Mouse (Mus musculus): ENCODE data around the gene Srpk2. TPM values are rescaled to one million over a fixed set of nuclear protein-coding genes. Genes with fewer than 3 reads are reported as not detected.

Gene Srpk2
- total and polyA plus RNA-seq, 3 experiments, result 20.6 to 31.1 (median 23.3) TPM

GRCm38 (mm10) chr5:23496933-23497332 lies 187.5 kb downstream of the Srpk2 start:
- no peak for DNase-seq (ENCODE audit: extremely low read depth)
- Histone ChIP-seq H3K79me2 (replicated peaks; ENCODE audit: control insufficient read depth, extremely low read depth, insufficient read depth, poor library complexity, severe bottlenecking) (0 out of 2 replicates have a peak, but pooled peaks cover 3% of the 10 kb centered on the region), H3K4me1 (ENCODE audit: control insufficient read depth in 1 of 2, insufficient read depth in 2 of 2) (peaks cover 3 to 9% of the 10 kb centered on the region in 2 experiments), H3K4me2 (ENCODE audit: insufficient read depth, low read depth, poor library complexity, severe bottlenecking) (no peak overlapping the region), H3K36me3 (replicated peaks in 1 of 2; ENCODE audit: control insufficient read depth in 1 of 2, insufficient read depth in 1 of 2, low read length in 1 of 2) (peaks cover 64 to 89% of the 10 kb centered on the region in 2 experiments), H3K9ac (ENCODE audit: insufficient read depth, low read depth) (no peak overlapping the region), H3K27me3 (replicated peaks) (no peaks in the 10 kb centered on the region), H3K4me3 (replicated peaks in 1 of 3; ENCODE audit: low read depth in 2 of 3, low read length in 2 of 3, poor library complexity in 1 of 3) (no peak overlapping the region), H3K27ac (ENCODE audit: insufficient read depth, low read depth) (no peak overlapping the region), H3K9me3 (replicated peaks; ENCODE audit: low read length) (no peaks in the 10 kb centered on the region)
- in situ Hi-C loops (cut with MboI; ENCODE audit: low pct_ligation_motif_present, low pct_unique_long_range_greater_than_20kb, low sequenced_read_pairs), result no loop called here
- TF ChIP-seq ELF1 (IDR thresholded peaks at IDR 0.05; ENCODE audit: low read depth, low read length) (no peak), ZC3H11A (IDR thresholded peaks at IDR 0.05; ENCODE audit: low read depth, low read length) (no peak), NRF1 (IDR thresholded peaks at IDR 0.05; ENCODE audit: low read depth, low read length) (no peak), ETS1 (conservative IDR thresholded peaks at IDR 0.05; ENCODE audit: low read depth, low read length) (no peak), TBP (conservative IDR thresholded peaks at IDR 0.05; ENCODE audit: low read depth, low read length) (no peak), POLR2A (IDR thresholded peaks at IDR 0.05; ENCODE audit: low read depth, low read length) (no peak), MAZ (IDR thresholded peaks at IDR 0.05; ENCODE audit: low read depth, low read length) (no peak), USF2 (conservative IDR thresholded peaks at IDR 0.05; ENCODE audit: low read depth, low read length) (no peak), USF1 (IDR thresholded peaks at IDR 0.05; ENCODE audit: low read depth, low read length) (no peak), MXI1 (IDR thresholded peaks at IDR 0.05; ENCODE audit: low read depth, low read length) (no peak), MAX (IDR thresholded peaks at IDR 0.05; ENCODE audit: low read length) (no peak), CHD1 (IDR thresholded peaks at IDR 0.05; ENCODE audit: low read depth, low read length) (no peak)
- dilution Hi-C loops (cut with MboI; ENCODE audit: extremely low pct_ligation_motif_present, extremely low pct_unique_long_range_greater_than_20kb, low sequenced_read_pairs), result no loop called here

- no peak for DNase-seq (ENCODE audit: extremely low read depth)
- no peaks in the 10 kb centered on the region for H3K27me3 ChIP-seq (replicated peaks)
- H3K36me3 ChIP-seq (replicated peaks in 1 of 2; ENCODE audit: control insufficient read depth in 1 of 2, insufficient read depth in 1 of 2, low read length in 1 of 2), result peaks cover 61 to 88% of the 10 kb centered on the region in 2 experiments
- no peak overlapping the region for H3K9ac ChIP-seq (ENCODE audit: insufficient read depth, low read depth)
- in situ Hi-C loops (cut with MboI; ENCODE audit: low pct_ligation_motif_present, low pct_unique_long_range_greater_than_20kb, low sequenced_read_pairs) (no loop called here), dilution Hi-C loops (cut with MboI; ENCODE audit: extremely low pct_ligation_motif_present, extremely low pct_unique_long_range_greater_than_20kb, low sequenced_read_pairs) (no loop called here)
- H3K9me3 ChIP-seq (replicated peaks; ENCODE audit: low read length), result no peaks in the 10 kb centered on the region
- H3K4me1 ChIP-seq (ENCODE audit: control insufficient read depth in 1 of 2, insufficient read depth in 2 of 2), result peaks cover 3 to 9% of the 10 kb centered on the region in 2 experiments
- TF ChIP-seq MXI1 (IDR thresholded peaks at IDR 0.05; ENCODE audit: low read depth, low read length) (no peak), HCFC1 (IDR thresholded peaks at IDR 0.05; ENCODE audit: low read depth, low read length) (no peak), ZMIZ1 (IDR thresholded peaks at IDR 0.05; ENCODE audit: low read depth, low read length) (no peak)
- H3K79me2 ChIP-seq (replicated peaks; ENCODE audit: control insufficient read depth, extremely low read depth, insufficient read depth, poor library complexity, severe bottlenecking), result 0 out of 2 replicates have a peak, but pooled peaks cover 3% of the 10 kb centered on the region
- no peak overlapping the region for H3K27ac ChIP-seq (ENCODE audit: insufficient read depth, low read depth)
- H3K4me2 ChIP-seq (ENCODE audit: insufficient read depth, low read depth, poor library complexity, severe bottlenecking), result no peak overlapping the region
- H3K4me3 ChIP-seq (replicated peaks in 1 of 3; ENCODE audit: low read depth in 2 of 3, low read length in 2 of 3, poor library complexity in 1 of 3), result no peak overlapping the region
These were observed 188.0 kb downstream of the Srpk2 start for GRCm38 (mm10) chr5:23496396-23496795.

GRCm38 (mm10) chr5:23490797-23491196 lies 193.6 kb downstream of the Srpk2 start:
- peak; percentile 56 for DNase-seq (ENCODE audit: extremely low read depth)
- Histone ChIP-seq H3K9ac (ENCODE audit: insufficient read depth, low read depth) (no peak overlapping the region), H3K4me1 (ENCODE audit: control insufficient read depth in 1 of 2, insufficient read depth in 2 of 2) (peaks cover 3 to 9% of the 10 kb centered on the region in 2 experiments), H3K79me2 (replicated peaks; ENCODE audit: control insufficient read depth, extremely low read depth, insufficient read depth, poor library complexity, severe bottlenecking) (peaks cover 1% of the 10 kb centered on the region; the same call in 1 of the 2 replicates), H3K36me3 (replicated peaks in 1 of 2; ENCODE audit: control insufficient read depth in 1 of 2, insufficient read depth in 1 of 2, low read length in 1 of 2) (peaks cover 52 to 85% of the 10 kb centered on the region in 2 experiments), H3K27me3 (replicated peaks) (no peaks in the 10 kb centered on the region), H3K27ac (ENCODE audit: insufficient read depth, low read depth) (no peak overlapping the region), H3K4me2 (ENCODE audit: insufficient read depth, low read depth, poor library complexity, severe bottlenecking) (no peak overlapping the region), H3K4me3 (replicated peaks in 1 of 3; ENCODE audit: low read depth in 2 of 3, low read length in 2 of 3, poor library complexity in 1 of 3) (no peak overlapping the region), H3K9me3 (replicated peaks; ENCODE audit: low read length) (no peaks in the 10 kb centered on the region)
- in situ Hi-C loops (cut with MboI; ENCODE audit: low pct_ligation_motif_present, low pct_unique_long_range_greater_than_20kb, low sequenced_read_pairs), result no loop called here
- dilution Hi-C loops (cut with MboI; ENCODE audit: extremely low pct_ligation_motif_present, extremely low pct_unique_long_range_greater_than_20kb, low sequenced_read_pairs), result no loop called here
- no peak for TF ChIP-seq RCOR1 (conservative IDR thresholded peaks at IDR 0.05; ENCODE audit: low read depth, low read length)
- peak; percentile 64 for TF ChIP-seq SMC3 (IDR thresholded peaks at IDR 0.05; ENCODE audit: low read depth, low read length)
- no peak for TF ChIP-seq MAZ (IDR thresholded peaks at IDR 0.05; ENCODE audit: low read depth, low read length)
- peak; percentile 69 for TF ChIP-seq RAD21 (IDR thresholded peaks at IDR 0.05; ENCODE audit: low read depth, low read length)
- peak; percentile 39 to 75; a peak in 3 of 4 replicates for TF ChIP-seq CTCF (conservative IDR thresholded peaks at IDR 0.05 in 1 of 2, IDR thresholded peaks at IDR 0.05 in 1 of 2; ENCODE audit: low read depth in 2 of 2, low read length in 2 of 2)
- no peak for TF ChIP-seq PAX5 (IDR thresholded peaks at IDR 0.05; ENCODE audit: low read length)
- TF ChIP-seq ZC3H11A (IDR thresholded peaks at IDR 0.05; ENCODE audit: low read depth, low read length), result 0 out of 2 replicates have a peak, but pooled peaks have one; percentile 33
- TF ChIP-seq KAT2A (IDR thresholded peaks at IDR 0.05; ENCODE audit: insufficient replicate concordance, low read length), result no peak
